Mouse (Mus musculus) heart, adult 11 months (tissue): Measurements from ENCODE around the gene 2610318N02Rik.

Experiments used
- DNase-seq: peaks from one replicate; pipeline ENCODE4 v3.0.0; 2022

Gene 2610318N02Rik

GRCm38 (mm10) chr16:17104600-17104999 lies 20.4 kb downstream of the 2610318N02Rik start:
- DNase-seq, result no peak

- no peak for DNase-seq
Measured at GRCm38 (mm10) chr16:17102630-17103220, 22.2 kb downstream of the 2610318N02Rik start.

GRCm38 (mm10) chr16:17096938-17097337 lies 28.0 kb downstream of the 2610318N02Rik start:
- DNase-seq, result no peak

- DNase-seq, result no peak
Measured at GRCm38 (mm10) chr16:17088346-17088745, 36.6 kb downstream of the 2610318N02Rik start.

- no peak for DNase-seq
Measured at GRCm38 (mm10) chr16:17086669-17087193, 38.2 kb downstream of the 2610318N02Rik start.

GRCm38 (mm10) chr16:17086241-17086640 lies 38.7 kb downstream of the 2610318N02Rik start:
- no peak for DNase-seq

- peak; percentile 92 for DNase-seq
Measured at GRCm38 (mm10) chr16:17085636-17086035, 39.3 kb downstream of the 2610318N02Rik start.

GRCm38 (mm10) chr16:17082121-17082792 lies 42.7 kb downstream of the 2610318N02Rik start:
- no peak for DNase-seq

GRCm38 (mm10) chr16:17078101-17078500 lies 46.9 kb downstream of the 2610318N02Rik start:
- DNase-seq, result no peak

- DNase-seq, result no peak
Measured at GRCm38 (mm10) chr16:17076869-17077268, 48.1 kb downstream of the 2610318N02Rik start.

- no peak for DNase-seq
Measured at GRCm38 (mm10) chr16:17076301-17076700, 48.7 kb downstream of the 2610318N02Rik start.

GRCm38 (mm10) chr16:17073000-17073399 lies 52.0 kb downstream of the 2610318N02Rik start:
- no peak for DNase-seq

GRCm38 (mm10) chr16:17070716-17071115 lies 54.3 kb downstream of the 2610318N02Rik start:
- DNase-seq, result no peak

- peak; percentile 99 for DNase-seq
Measured at GRCm38 (mm10) chr16:17069511-17070443, 55.2 kb downstream of the 2610318N02Rik start, which contains the start of gene Ypel1. Gene Ypel1, plus strand, starts transcription at chr16:17069696.

- DNase-seq, result no peak
Measured at GRCm38 (mm10) chr16:17067552-17067951, 57.4 kb downstream of the 2610318N02Rik start.
